Mouse (Mus musculus) embryo, embryonic 11 days (tissue): ENCODE data around the gene Tab1.

ENCODE experiments used
- DNase-seq: peaks from one replicate; pipeline ENCODE4 v3.0.0-alpha.2; 2015

Gene Tab1

DNA sequence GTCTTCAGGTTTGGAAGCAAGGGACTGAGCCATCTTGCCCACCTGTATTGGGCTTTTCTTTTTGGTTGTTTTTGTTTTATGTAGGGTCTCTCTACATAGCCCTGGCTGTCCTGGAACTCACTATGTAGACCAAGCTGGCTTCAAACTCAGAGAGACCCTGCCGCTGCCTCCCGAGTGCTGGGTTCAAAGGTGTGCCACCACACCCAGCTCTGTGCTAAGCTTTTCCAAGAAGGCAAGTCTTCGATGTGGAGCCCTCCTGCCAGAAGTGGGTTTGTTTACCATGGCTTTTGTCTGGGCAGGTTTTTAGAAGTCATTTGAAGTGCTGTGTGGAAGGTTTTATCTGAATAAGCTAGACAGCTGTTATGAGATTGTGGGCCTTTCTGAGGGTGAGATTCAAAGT, 8.0 kb downstream of the Tab1 start:
- no peak for DNase-seq

- no peak for DNase-seq
These were observed 9.2 kb downstream of the Tab1 start for GRCm38 (mm10) chr15:80142130-80142529.

- DNase-seq = no peak
These were observed 10.8 kb downstream of the Tab1 start for GRCm38 (mm10) chr15:80143760-80144159.

- DNase-seq = no peak
These were observed 12.5 kb downstream of the Tab1 start for GRCm38 (mm10) chr15:80145397-80145796.

GRCm38 (mm10) chr15:80146153-80146552, 13.2 kb downstream of the Tab1 start:
- DNase-seq = no peak

- no peak for DNase-seq
These were observed 14.2 kb downstream of the Tab1 start for GRCm38 (mm10) chr15:80147090-80147489.

DNA sequence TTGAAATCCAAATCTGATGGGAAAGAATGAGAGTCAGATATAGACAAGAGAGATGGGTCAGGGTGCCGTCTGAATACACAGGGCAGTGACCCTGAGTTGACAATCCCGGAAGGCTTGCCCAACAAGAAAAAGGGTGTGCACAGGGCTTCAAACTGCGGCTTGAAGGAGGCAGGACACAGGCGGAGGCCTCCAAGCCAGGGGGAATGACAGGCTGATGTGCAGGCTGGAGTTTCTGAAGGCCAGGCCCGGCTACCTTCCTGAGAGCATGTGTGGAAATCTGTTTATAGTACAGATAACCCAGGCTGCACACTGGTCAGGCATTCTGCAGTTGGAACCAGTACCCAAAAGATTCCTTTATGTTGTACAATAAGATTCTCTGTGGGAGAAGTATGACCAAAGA, 14.6 kb downstream of the Tab1 start:
- DNase-seq = no peak

DNA sequence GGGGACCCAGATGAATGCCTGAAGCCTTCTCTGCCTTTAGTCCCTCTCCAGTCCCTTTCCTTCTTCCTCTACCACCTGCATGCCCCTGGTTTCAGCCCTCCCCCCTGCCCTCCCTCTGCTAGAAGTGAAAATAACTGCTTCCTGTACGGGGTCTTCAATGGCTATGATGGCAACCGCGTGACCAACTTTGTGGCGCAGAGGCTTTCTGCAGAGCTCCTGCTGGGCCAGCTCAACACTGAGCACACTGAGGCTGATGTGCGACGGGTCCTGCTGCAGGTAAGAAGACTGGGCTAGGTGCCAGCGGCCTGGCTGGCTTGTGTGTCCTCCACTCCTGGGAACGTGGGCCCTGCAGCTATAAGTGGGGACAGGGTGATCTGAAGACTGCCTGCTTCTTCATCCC, 15.6 kb downstream of the Tab1 start:
- no peak for DNase-seq

DNA sequence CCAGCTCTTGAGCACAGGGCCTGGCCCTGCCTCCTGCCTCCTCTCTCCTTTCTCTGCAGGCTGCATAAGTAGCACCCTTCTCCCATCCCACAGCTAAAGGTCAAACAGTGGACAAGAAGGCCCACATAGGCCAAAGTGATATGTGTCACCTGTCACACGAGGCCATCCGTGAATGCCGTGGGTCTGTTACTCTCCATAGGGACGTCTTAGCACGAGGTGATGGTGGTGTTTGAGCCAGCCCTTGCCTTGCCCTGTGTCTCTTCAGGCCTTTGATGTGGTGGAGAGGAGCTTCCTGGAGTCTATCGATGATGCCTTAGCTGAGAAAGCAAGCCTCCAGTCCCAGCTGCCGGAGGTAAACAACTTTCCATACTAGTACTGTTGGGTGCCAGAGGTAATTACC, 16.6 kb downstream of the Tab1 start:
- no peak for DNase-seq

DNA sequence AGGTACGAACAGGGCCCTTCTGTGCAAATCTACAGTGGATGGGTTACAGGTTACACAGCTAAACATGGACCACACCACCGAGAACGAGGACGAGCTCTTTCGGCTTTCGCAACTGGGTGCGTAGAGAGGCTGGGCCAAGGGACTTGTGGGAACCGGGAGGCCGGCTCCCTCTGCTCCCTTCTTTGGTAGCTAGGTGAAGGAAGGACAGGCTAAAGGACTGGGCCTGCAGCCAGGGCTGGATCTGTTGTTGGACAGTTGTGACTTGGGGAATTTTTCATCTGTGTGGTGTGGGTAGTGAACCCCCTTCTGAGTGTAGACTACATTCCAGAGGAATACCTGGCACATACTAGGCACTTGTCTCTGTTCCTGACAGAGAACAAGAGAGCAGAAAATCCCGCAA, 19.7 kb downstream of the Tab1 start:
- DNase-seq = no peak

- no peak for DNase-seq
These were observed 20.8 kb downstream of the Tab1 start for GRCm38 (mm10) chr15:80153757-80154156.

DNA sequence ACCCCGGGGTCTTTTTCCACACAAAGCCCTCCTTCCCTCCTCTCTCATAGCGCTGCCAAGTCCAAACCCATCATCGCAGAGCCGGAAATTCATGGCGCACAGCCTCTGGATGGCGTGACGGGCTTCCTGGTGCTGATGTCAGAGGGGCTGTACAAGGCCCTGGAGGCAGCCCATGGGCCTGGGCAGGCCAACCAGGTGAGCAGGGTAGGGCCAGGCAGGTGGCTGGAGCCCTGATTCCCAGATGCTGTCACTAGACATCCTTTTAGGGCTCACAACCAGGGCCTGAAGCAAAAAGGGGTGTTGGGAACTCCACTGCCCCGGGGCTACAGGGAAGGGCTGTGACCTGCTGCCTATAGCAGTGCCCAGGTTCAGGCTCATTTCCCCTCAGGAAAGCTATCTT, 22.8 kb downstream of the Tab1 start:
- no peak for DNase-seq

GRCm38 (mm10) chr15:80157197-80157943, 24.4 kb downstream of the Tab1 start:
- DNase-seq = no peak

- no peak for DNase-seq
These were observed 25.2 kb downstream of the Tab1 start for GRCm38 (mm10) chr15:80158001-80158706.

GRCm38 (mm10) chr15:80158707-80159090, 25.8 kb downstream of the Tab1 start:
- DNase-seq = peak; percentile 9

DNA sequence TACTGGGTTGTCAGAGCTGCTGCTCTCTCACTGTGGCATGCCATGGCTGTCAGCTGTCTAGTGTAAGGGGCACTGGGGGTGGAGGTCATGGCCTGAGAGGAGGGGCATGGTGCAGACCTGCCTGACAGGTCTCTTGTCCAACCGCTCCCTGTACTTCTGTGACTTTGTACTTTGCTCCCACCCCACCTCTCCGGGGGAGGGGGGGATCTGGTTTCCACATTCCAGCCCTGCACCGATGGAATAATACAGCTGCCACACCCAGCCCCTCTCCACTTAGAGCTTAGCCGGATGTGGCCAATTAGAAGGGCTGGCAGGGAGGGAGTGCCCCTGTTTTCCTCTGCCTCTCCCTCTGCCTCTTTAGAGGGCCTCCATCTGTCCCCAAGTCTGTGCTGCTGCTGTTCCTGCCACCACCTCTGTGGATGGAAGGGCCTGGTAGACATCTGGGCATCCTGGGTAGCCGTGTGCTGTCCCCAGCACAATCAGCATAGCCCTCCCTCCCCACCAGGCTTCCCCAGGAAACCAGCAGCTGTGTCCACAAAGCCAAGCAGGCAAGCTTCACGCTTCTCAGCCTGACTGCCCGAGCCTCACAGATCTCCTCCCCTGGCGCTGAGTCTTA, 26.5 kb downstream of the Tab1 start:
- DNase-seq = peak; percentile 75

GRCm38 (mm10) chr15:80160223-80160622, 27.3 kb downstream of the Tab1 start:
- DNase-seq = no peak

- no peak for DNase-seq
These were observed 27.8 kb downstream of the Tab1 start for GRCm38 (mm10) chr15:80160726-80161125.

- DNase-seq = no peak
These were observed 28.3 kb downstream of the Tab1 start for GRCm38 (mm10) chr15:80161199-80161598.

- DNase-seq = no peak
These were observed 29.6 kb downstream of the Tab1 start for GRCm38 (mm10) chr15:80162401-80162964.

DNA sequence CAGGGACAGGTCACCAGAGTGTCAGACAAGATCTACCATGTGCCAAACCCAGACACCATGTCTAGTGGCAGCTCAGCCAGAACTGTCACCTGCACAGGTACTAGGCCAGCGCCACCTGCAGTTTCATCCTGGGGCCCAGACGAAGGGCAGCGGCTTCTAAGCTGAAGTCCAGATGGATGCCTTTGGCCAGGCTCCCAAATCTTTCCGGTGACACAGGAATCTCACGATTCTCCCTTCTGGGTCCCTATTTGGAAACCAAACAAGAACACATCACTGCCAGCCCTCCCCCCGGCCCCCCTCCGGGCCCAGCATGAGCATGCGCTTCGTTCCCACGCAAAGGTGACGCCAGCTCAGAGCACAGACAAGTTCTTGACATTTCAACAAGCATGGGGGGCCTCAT, 30.3 kb downstream of the Tab1 start:
- no peak for DNase-seq

GRCm38 (mm10) chr15:80163716-80164115, 30.8 kb downstream of the Tab1 start:
- no peak for DNase-seq

GRCm38 (mm10) chr15:80165396-80165795, 32.5 kb downstream of the Tab1 start:
- DNase-seq = no peak

DNA sequence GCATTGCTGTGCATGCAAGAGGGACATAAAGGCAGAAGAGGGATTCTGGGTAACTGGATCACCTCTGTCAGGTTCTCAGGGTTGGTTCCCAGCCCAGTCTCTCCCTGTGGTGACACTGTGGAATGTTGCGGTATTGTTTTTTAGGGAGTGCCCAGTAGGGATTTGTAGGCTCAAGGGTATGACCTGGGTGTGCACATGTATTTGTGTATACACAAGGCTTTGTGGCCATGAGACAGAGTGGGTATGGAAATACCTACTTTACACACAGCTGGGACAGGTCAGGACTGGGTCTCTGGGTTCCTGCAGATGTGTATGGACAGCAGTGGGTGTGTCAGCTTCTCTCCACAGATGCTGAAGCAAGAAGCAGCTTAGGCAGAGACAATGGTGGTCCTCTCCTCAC, 36.6 kb downstream of the Tab1 start:
- no peak for DNase-seq
